Mouse (Mus musculus) heart, adult 2 months (tissue): ENCODE data around the gene Unk. TPM values are rescaled to one million over a fixed set of nuclear protein-coding genes. Genes with fewer than 3 reads are reported as not detected.
A peak's percentile ranks its signal among the peaks of the same experiment; 100 is the strongest.

Experiments
- DNase-seq, 2 experiments: peaks; one replicate each; pipeline ENCODE4 v3.0.0; 2021
- H3K27ac ChIP-seq: fragments of 200-600 bp; 2 replicates; pipeline ENCODE4 v1.8.1; 2022
- H3K27me3 ChIP-seq: fragments of 200-500 bp; 2 replicates; pipeline ENCODE4 v1.6.1; 2012; ENCODE audit warnings: mild to moderate bottlenecking, low read length, inconsistent platforms, mixed read lengths; ENCODE audit not compliant: control insufficient read depth, insufficient read depth
- H3K36me3 ChIP-seq: fragments of 200-500 bp; 2 replicates; pipeline ENCODE4 v1.6.1; 2012; ENCODE audit warnings: low read length, inconsistent platforms; ENCODE audit not compliant: control insufficient read depth, insufficient read depth
- H3K4me1 ChIP-seq: fragments of 200-500 bp; 2 replicates; pipeline ENCODE4 v1.6.1; 2011; ENCODE audit warnings: low read length; ENCODE audit not compliant: control insufficient read depth, insufficient read depth
- H3K4me3 ChIP-seq: fragments of 200-600 bp; 2 replicates; pipeline ENCODE4 v1.8.1; 2022
- H3K79me2 ChIP-seq: fragments of 200-500 bp; replicated peaks from 2 replicates; pipeline ENCODE4 v1.6.1; 2012; ENCODE audit warnings: mild to moderate bottlenecking, inconsistent platforms, low read length, moderate library complexity, mixed read lengths; ENCODE audit not compliant: control insufficient read depth, insufficient read depth
- H3K9ac ChIP-seq: fragments of 200-500 bp; 2 replicates; pipeline ENCODE4 v1.6.1; 2012; ENCODE audit warnings: low read depth, mild to moderate bottlenecking, control low read depth, inconsistent platforms, low read length, mixed read lengths
- CTCF ChIP-seq: fragments of 200-600 bp; IDR thresholded peaks from 2 replicates; pipeline ENCODE4 v1.8.1; 2022; ENCODE audit warnings: antibody characterized with exemption, mild to moderate bottlenecking, moderate library complexity
- EP300 ChIP-seq: fragments of 200-500 bp; IDR thresholded peaks from 2 replicates; pipeline ENCODE4 v1.6.1; 2011; ENCODE audit warnings: low read depth, low read length, control low read depth; ENCODE audit not compliant: insufficient read depth
- POLR2A ChIP-seq: fragments of 200-500 bp; IDR thresholded peaks from 2 replicates; pipeline ENCODE4 v1.6.1; 2011; ENCODE audit warnings: mild to moderate bottlenecking, low read depth, low read length, control low read depth; ENCODE audit not compliant: insufficient read depth
- WGBS: fragments of 180-500 bp; shearing (Covaris S2); methylation state at CpG from one replicate; pipeline ENCODE4 v1.1.7; 2018; 5-methylcytosine and 5-hydroxymethylcytosine counted together
- intact Hi-C: fragments of 180-260 bp; cut with DNase I; formaldehyde crosslinking; loops from one replicate; pipeline ENCODE4 v1.15.1; 2025
- polyA plus RNA-seq: library from polyadenylated mRNA; depleted of rRNA; stranded (reverse); fragments of >200 nt; gene quantifications from 2 replicates; pipeline ENCODE4 v1.2.3, GENCODE M21; 2012
- total RNA-seq, 2 experiments: library from RNA; stranded (reverse); gene quantifications; 2 replicates each; pipeline ENCODE4 v1.2.3; 2021

Unk gene
- total and polyA plus RNA-seq, 3 experiments: 7.1 to 16.5 (median 7.9) TPM

DNA sequence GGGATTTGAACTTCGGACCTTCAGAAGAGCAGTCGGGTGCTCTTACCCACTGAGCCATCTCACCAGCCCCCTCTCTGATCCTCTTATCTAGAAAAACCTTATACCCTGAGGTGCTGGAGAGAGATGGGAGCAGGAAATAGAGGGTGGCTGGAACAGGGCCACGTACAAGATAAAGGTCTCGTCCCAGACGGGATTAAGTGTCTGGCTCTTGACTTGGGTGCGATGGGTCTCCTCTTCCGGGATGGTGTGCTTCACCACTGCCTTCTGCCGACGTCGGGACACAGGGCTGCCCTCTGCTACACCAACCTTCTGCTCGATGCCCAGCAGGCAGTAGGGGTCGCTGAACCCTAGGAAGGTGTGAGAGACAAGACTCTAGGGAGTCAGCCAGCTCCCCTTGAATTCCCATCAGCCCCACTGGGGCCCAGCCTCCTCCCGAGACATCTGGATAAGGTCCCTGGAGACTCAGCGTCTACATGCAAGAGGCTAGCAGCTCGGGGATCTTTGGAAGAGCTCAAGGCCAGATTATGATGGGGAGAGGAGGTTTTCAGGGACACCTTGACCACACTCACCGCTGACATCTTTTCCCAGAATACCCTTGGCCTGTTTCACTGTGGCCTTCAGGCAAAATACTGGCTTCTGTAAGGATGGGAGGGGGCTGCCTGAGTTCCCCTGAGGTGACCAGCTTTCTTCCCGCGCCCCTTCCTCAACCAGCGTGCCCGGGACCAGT, 45.6 kb downstream of the Unk start:
- 52% methylated on average over 20 of the region's 20 CpGs for WGBS
- H3K9ac ChIP-seq: no peak overlapping the region
- no peak for DNase-seq
- no peak overlapping the region for H3K4me3 ChIP-seq
- no peak overlapping the region for H3K27ac ChIP-seq
- no peaks in the 10 kb centered on the region for H3K79me2 ChIP-seq
- H3K4me1 ChIP-seq: no peaks in the 10 kb centered on the region
- intact Hi-C loops: no loop called here
- TF ChIP-seq CTCF (no peak), POLR2A (no peak), EP300 (no peak)
- H3K36me3 ChIP-seq: no peaks in the 10 kb centered on the region
- no peaks in the 10 kb centered on the region for H3K27me3 ChIP-seq

DNA sequence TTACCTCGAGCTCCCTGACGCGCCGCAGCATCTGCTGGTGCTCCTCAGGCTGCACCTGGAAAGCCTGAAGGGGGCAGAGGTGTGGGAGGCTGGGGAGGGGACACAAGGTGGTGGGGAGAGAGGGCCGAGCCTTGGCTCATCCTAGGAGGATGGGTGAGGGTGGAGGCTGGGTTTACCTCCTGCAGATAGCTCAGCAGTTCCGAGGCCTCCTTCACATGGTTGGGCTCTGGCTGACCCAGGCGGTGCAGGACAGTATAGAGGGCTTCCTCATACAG, 46.1 kb downstream of the Unk start:
- 73% methylated on average over 7 of the region's 7 CpGs for WGBS
- H3K9ac ChIP-seq: no peak overlapping the region
- H3K36me3 ChIP-seq: no peaks in the 10 kb centered on the region
- no peak overlapping the region for H3K27ac ChIP-seq
- DNase-seq: no peak
- no peaks in the 10 kb centered on the region for H3K27me3 ChIP-seq
- no peak for TF ChIP-seq EP300
- no peak for TF ChIP-seq POLR2A
- TF ChIP-seq CTCF: no peak
- H3K4me3 ChIP-seq: no peak overlapping the region
- H3K79me2 ChIP-seq: no peaks in the 10 kb centered on the region
- no peaks in the 10 kb centered on the region for H3K4me1 ChIP-seq
- intact Hi-C loops: no loop called here

DNA sequence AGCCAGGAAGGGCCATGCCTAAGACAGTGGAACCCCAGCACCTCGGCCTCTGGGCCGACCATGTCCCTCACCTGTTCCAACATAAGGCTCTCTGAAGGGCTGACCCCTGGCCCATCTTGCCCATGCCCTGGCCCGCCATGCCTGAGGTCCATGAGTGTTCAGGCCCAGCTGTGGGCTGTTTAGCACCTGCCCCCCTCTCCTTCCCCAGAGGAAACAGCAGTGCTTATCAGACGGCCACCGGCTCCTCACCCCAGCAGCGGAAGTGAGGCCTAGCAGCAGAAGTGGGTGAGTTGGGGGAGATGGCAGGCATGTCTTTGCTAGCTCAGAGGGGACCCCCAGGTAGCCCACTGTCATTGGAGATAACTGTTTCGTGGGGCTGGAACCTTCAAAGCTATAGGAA, 46.7 kb downstream of the Unk start:
- intact Hi-C loops: no loop called here
- 58% methylated on average over 7 of the region's 7 CpGs for WGBS
- Histone ChIP-seq H3K4me1 (no peaks in the 10 kb centered on the region), H3K27me3 (no peaks in the 10 kb centered on the region), H3K27ac (no peak overlapping the region), H3K36me3 (no peaks in the 10 kb centered on the region), H3K4me3 (no peak overlapping the region), H3K79me2 (no peaks in the 10 kb centered on the region), H3K9ac (no peak overlapping the region)
- TF ChIP-seq EP300: no peak
- no peak for TF ChIP-seq CTCF
- no peak for TF ChIP-seq POLR2A
- no peak for DNase-seq

DNA sequence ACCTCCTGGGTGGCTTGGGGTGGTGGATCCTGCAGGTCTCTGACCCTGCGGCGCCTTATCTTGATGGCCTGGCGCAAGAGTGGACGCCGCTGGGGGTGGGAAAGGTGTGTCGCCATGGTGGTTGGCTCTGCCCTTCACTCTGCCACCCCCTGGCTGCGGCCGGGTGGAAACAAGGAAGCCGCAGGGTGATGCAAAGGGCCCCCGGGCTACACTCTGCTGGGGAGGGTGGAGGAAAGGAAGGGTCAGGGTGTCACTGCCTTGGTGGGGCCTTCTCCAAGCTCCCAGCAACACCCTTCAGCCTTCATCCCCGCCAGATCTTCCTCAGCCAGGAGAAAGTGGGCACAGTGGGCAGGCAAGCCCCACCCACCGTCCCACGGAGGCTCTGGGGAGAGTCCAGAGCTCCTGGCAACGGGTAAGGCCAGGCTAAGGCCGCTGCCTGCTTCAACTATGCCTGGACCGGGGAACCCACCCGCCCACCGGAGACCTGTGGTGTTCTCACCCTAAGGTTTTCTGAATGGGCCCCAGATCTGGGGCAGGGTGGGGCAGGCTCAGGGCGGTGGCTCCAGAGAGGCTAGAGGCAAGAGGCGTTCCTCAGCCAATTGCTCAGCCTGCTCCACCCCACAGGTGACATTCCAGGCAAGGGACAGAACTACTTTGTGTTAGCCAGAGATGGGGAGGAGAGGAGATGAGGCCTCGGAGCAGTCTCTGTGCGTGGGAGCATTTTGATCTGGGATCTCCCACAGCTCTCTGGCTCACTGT, 47.5 kb downstream of the Unk start, which contains the start of gene Unc13d:
Gene Unc13d (minus strand): TSS at position 516 of the 759 bp plus-strand sequence.
- no peak within 1 kb of the TSS for H3K4me3 ChIP-seq
- H3K9ac ChIP-seq: peak within 1 kb of the TSS; percentile 44
- H3K4me1 ChIP-seq: no peaks in the 10 kb centered on the region
- WGBS: 48% methylated on average over 22 of the region's 22 CpGs
- H3K27me3 ChIP-seq: no peaks in the 10 kb centered on the region
- no peaks in the 10 kb centered on the region for H3K36me3 ChIP-seq
- H3K79me2 ChIP-seq: no peaks in the 10 kb centered on the region
- intact Hi-C loops: no loop called here
- peak; percentile 47 to 72 for DNase-seq
- no peak within 1 kb of the TSS for H3K27ac ChIP-seq
- TF ChIP-seq EP300 (no peak), CTCF (peak; percentile 31), POLR2A (no peak)

DNA sequence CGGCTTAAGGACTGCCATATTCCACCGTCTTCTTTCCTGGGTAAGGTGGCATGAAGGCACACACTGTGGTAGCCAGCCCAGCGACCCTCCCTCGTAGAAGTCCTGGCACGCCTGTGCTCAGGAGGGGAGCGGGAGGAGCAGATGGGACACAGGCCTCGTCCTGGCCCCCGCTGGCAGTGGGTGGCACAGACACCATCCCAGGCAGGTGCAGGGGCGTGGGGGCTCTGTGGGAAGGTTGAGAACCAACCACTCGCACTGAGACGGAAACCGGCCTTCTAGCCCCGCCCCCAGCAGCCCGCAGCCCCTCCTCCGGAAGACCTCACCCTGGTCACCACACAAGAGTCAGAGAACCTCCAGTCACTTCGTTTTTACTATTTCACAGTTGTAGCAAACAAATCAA, 48.1 kb downstream of the Unk start:
- WGBS: 31% methylated on average over 16 of the region's 16 CpGs
- no peaks in the 10 kb centered on the region for H3K4me1 ChIP-seq
- peak; percentile 70 to 75 for DNase-seq
- no peak overlapping the region for H3K27ac ChIP-seq
- no peaks in the 10 kb centered on the region for H3K36me3 ChIP-seq
- H3K27me3 ChIP-seq: no peaks in the 10 kb centered on the region
- H3K9ac ChIP-seq: peak overlapping the region; percentile 44
- intact Hi-C loops: no loop called here
- H3K4me3 ChIP-seq: no peak overlapping the region
- no peaks in the 10 kb centered on the region for H3K79me2 ChIP-seq
- TF ChIP-seq EP300 (no peak), POLR2A (no peak; the same call in 1 of the 2 replicates), CTCF (no peak)

DNA sequence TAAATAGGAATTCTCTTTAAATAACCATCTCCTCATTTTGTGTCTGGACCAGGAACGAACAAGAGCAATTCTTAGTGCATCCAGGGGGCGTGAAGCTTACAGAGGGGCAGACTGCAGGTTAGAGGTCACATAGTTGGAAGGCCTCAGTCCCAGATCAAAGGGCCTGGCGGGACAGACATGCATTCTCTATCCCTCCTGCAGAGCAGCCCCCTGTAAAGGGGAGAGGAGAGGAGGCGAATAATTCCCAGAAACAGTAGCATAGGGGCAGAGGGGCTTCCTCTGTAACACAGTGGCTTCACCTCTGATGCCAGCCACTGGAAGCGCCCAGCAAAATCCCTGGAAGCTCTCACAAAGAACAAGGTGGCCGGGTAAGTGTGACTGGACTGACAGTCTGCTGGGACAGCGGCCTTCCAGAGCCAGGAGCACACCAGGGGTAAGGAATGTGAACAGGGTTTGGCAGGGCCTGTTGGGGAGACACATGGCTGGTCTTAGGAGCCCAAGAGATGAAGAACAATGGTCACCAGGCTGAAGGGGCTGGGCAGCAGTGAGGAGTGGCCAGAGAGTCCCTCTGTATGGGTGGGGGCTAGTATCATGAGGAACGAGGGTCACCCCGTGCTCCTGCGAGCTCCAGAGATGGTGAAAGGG, 48.7 kb downstream of the Unk start:
- TF ChIP-seq POLR2A (no peak), CTCF (no peak), EP300 (no peak)
- intact Hi-C loops: no loop called here
- Histone ChIP-seq H3K27me3 (no peaks in the 10 kb centered on the region), H3K79me2 (no peaks in the 10 kb centered on the region), H3K36me3 (no peaks in the 10 kb centered on the region), H3K4me1 (no peaks in the 10 kb centered on the region), H3K9ac (no peak overlapping the region), H3K4me3 (no peak overlapping the region), H3K27ac (no peak overlapping the region)
- DNase-seq: no peak
- WGBS: 72% methylated on average over 10 of the region's 10 CpGs
